Mouse (Mus musculus) cerebellum, adult 2 months (tissue): Measurements from ENCODE around the gene Map3k14. TPM values are rescaled to one million over a fixed set of nuclear protein-coding genes. Genes with fewer than 3 reads are reported as not detected.

Source experiments
- DNase-seq, 2 experiments: peaks; one replicate each; pipeline ENCODE4 v3.0.0; 2021
- H3K27ac ChIP-seq: fragments of 200-500 bp; 2 replicates; pipeline ENCODE4 v1.5.1; 2012; ENCODE audit warnings: low read length, control low read depth, inconsistent platforms; ENCODE audit not compliant: insufficient read depth
- H3K27me3 ChIP-seq: fragments of 200-500 bp; 2 replicates; pipeline ENCODE4 v1.6.1; 2012; ENCODE audit warnings: inconsistent platforms, mild to moderate bottlenecking, low read length, moderate library complexity; ENCODE audit not compliant: control insufficient read depth, insufficient read depth
- H3K4me1 ChIP-seq: fragments of 200-500 bp; 2 replicates; pipeline ENCODE4 v1.6.1; 2011; ENCODE audit warnings: low read length; ENCODE audit not compliant: control insufficient read depth, insufficient read depth
- H3K4me3 ChIP-seq: fragments of 200-500 bp; replicated peaks from 2 replicates; pipeline ENCODE3; 2011; ENCODE audit warnings: mild to moderate bottlenecking, low read depth, low read length, control low read depth; ENCODE audit not compliant: insufficient read depth
- CTCF ChIP-seq: fragments of 200-500 bp; IDR thresholded peaks from 2 replicates; pipeline ENCODE4 v1.5.1; 2011; ENCODE audit warnings: low read depth, mild to moderate bottlenecking, control low read depth, low read length, moderate library complexity, borderline replicate concordance; ENCODE audit not compliant: insufficient read depth
- POLR2A ChIP-seq: fragments of 200-500 bp; IDR thresholded peaks from 2 replicates; pipeline ENCODE4 v1.6.1; 2011; ENCODE audit warnings: low read length, control low read depth, borderline replicate concordance; ENCODE audit not compliant: insufficient read depth
- WGBS: fragments of 180-500 bp; shearing (Covaris S2); methylation state at CpG from one replicate; pipeline ENCODE4 v1.1.7; 2018; 5-methylcytosine and 5-hydroxymethylcytosine counted together
- polyA plus RNA-seq: library from polyadenylated mRNA; depleted of rRNA; stranded (reverse); fragments of >200 nt; gene quantifications from 2 replicates; pipeline ENCODE4 v1.2.3, GENCODE M21; 2012

Map3k14 gene
- polyA plus RNA-seq, 1 experiment = 6.0 TPM

- H3K4me3 ChIP-seq = peak overlapping the region; percentile 78
- peak; percentile 69 to 73 for DNase-seq
- peaks cover 32% of the 10 kb centered on the region for H3K4me1 ChIP-seq
- TF ChIP-seq CTCF (no peak), POLR2A (no peak)
- H3K27me3 ChIP-seq = no peaks in the 10 kb centered on the region
- H3K27ac ChIP-seq = peak overlapping the region; percentile 84
- 5% methylated on average over 28 of the region's 28 CpGs for WGBS
These were observed 74.9 kb downstream of the Map3k14 start for GRCm38 (mm10) chr11:103192230-103192955.

DNA sequence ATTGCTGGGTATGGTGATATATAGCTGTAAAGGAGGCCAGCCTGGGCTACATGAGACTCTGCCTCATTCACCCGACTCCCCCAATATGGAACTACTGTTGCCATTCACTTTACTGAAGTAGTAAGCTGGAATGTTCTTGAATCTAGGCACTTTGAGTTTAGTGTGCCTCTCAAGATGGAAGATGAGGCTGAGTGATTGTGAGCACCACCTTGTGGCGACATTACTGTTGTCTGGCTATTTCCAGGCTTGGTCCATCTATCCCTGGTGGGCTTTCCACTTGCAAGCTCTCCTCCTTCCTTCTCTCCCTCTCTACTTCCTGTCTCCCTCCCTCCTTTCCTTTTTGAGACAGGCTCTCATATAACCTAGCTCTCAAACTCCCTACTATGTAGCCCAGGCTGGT is 82.4 kb downstream of the Map3k14 start:
- DNase-seq = peak in 1 of 2 experiments; percentile 54
- Histone ChIP-seq H3K27ac (no peak overlapping the region), H3K27me3 (no peaks in the 10 kb centered on the region), H3K4me3 (no peak overlapping the region), H3K4me1 (peaks cover 4% of the 10 kb centered on the region; the same call in 1 of the 2 replicates)
- TF ChIP-seq CTCF (peak; percentile 68), POLR2A (no peak)
- WGBS = 44% methylated on average over 2 of the region's 2 CpGs

- WGBS = 86% methylated on average over 3 of the region's 3 CpGs
- Histone ChIP-seq H3K4me1 (no peaks in the 10 kb centered on the region; the same call in 1 of the 2 replicates), H3K4me3 (no peak overlapping the region), H3K27me3 (no peaks in the 10 kb centered on the region), H3K27ac (no peak overlapping the region)
- no peak for DNase-seq
- TF ChIP-seq CTCF = no peak
These were observed 85.4 kb downstream of the Map3k14 start for GRCm38 (mm10) chr11:103181911-103182310.

DNA sequence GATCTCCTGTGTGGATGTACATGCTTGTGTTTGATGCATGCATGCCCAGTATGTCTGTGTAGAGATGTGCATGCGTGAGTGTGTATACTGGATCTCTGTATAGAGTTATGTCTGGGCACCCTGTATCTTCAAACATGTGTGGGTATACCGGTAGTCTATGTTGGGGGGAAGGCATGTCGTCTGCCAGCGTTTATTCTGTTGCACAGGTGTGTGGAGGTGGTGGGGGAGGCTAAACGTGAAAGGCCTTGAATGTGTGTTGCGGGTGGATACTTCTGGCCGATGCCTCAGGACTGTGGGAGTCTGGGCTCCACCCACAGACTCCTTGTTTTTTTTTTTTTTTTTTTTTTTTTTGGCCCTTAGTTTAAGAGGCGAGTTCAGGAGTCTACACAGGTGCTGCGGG is 85.9 kb downstream of the Map3k14 start:
- Histone ChIP-seq H3K4me3 (no peak overlapping the region), H3K27ac (no peak overlapping the region), H3K4me1 (no peaks in the 10 kb centered on the region; the same call in 1 of the 2 replicates), H3K27me3 (no peaks in the 10 kb centered on the region)
- no peak for DNase-seq
- TF ChIP-seq POLR2A = no peak
- no peak for TF ChIP-seq CTCF
- WGBS = 80% methylated on average over 9 of the region's 9 CpGs

GRCm38 (mm10) chr11:103180426-103180825 is 86.8 kb downstream of the Map3k14 start:
- WGBS = 50% methylated on average over 1 of the region's 1 CpGs
- Histone ChIP-seq H3K27ac (no peak overlapping the region), H3K4me3 (no peak overlapping the region), H3K27me3 (no peaks in the 10 kb centered on the region), H3K4me1 (no peaks in the 10 kb centered on the region; the same call in 1 of the 2 replicates)
- no peak for TF ChIP-seq POLR2A
- no peak for TF ChIP-seq CTCF
- DNase-seq = no peak

DNA sequence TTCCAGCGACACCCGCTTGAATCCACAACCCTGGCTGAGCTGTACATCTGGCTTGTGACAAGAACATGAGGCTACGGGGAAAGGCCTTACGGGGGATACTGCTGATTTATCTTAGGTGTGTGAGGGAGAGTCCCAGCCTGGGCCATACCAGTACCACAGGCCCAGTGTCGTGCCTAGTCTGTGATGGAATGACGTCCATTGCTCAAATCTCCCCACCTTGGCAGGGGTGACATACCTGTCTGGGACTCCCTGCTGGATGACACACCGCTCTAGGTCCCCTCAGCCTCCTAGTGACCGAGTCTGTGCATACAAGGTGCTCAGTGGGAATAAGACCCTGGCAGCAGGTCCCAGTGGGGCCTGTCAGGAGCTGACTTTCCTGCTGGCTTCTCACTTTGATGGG is 88.5 kb downstream of the Map3k14 start:
- Histone ChIP-seq H3K27ac (no peak overlapping the region), H3K4me1 (peaks cover 7% of the 10 kb centered on the region), H3K27me3 (no peaks in the 10 kb centered on the region), H3K4me3 (no peak overlapping the region)
- DNase-seq = no peak
- TF ChIP-seq POLR2A = no peak
- no peak for TF ChIP-seq CTCF
- 88% methylated on average over 8 of the region's 8 CpGs for WGBS

GRCm38 (mm10) chr11:103177815-103178485 is 89.3 kb downstream of the Map3k14 start:
- DNase-seq = no peak
- no peaks in the 10 kb centered on the region for H3K27me3 ChIP-seq
- H3K4me1 ChIP-seq = peaks cover 8% of the 10 kb centered on the region
- WGBS = 86% methylated on average over 15 of the region's 15 CpGs
- no peak overlapping the region for H3K27ac ChIP-seq
- no peak overlapping the region for H3K4me3 ChIP-seq
- no peak for TF ChIP-seq CTCF
- TF ChIP-seq POLR2A = no peak

DNA sequence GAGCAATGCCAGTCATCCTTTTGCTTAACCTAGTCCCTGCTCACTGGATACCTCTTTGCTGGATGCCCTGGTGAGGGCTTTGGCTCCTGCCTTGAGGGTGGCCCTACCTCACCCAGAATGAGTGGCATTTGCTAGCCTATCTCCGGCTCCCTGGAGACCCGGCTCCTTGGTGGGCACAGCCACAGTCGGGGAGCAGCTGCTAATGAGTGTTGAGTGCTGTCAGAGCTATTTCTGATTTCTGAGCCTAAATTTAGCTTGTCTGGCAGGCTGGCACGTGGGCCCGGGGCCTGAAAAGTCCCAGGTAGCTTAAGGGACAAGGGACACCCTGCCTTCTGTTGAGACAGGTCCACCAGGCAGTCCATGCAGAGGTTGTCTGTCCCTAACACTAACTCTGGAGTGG is 90.1 kb downstream of the Map3k14 start:
- Histone ChIP-seq H3K4me3 (no peak overlapping the region), H3K27ac (no peak overlapping the region), H3K4me1 (peaks cover 13% of the 10 kb centered on the region), H3K27me3 (no peaks in the 10 kb centered on the region)
- 30% methylated on average over 5 of the region's 5 CpGs for WGBS
- TF ChIP-seq POLR2A = no peak
- TF ChIP-seq CTCF = no peak
- DNase-seq = no peak
